Mouse (Mus musculus) T-helper 2 cell (primary cell): ENCODE measurements around the gene Eea1.

Experiments
- in situ Hi-C: fragments of 300-600 bp; cut with MboI, MseI; formaldehyde crosslinking; loops from one replicate; pipeline ENCODE4 v1.15.1; 2025; ENCODE audit warnings: high pct_unique_total_duplicates

Eea1 gene

DNA sequence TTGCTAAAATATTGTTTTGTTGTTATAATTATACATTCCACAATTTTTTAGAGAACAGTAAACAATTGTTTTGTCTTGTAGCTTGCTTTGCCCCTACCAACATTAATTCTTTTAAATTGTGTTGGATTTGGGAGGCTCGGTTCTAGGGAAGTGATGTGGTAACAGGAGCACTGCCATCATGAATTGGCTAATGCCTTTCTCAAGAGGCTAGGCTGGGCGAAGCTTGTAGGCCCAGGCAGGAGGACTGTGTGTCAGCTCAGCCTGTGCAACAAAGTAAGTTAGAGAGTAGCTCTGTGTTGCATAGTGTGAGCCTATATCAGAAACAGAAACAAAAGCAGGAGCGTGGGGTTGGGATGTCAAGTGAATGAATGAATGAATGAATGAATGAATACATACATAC, 9.0 kb downstream of the Eea1 start:
- in situ Hi-C loops, result no loop called here

DNA sequence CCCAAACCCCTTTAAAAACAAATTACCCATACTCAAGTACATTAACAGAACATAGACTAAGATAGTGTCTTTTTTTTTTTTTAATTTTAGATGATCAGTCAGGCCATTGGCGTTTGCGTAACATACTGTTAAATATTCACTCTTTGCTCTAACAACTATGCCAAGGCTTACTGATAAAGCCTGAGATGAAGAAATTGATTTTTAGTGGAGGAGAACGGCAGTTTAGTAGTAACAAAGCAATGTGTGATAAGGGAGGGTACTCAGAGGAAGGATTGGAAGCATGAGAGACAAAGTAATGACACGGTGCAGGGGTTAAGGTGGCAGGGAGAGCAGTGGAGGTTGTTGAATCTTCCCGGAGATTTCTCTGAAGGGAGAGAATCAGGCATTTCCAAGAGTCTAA, 9.7 kb downstream of the Eea1 start:
- in situ Hi-C loops, result no loop called here

DNA sequence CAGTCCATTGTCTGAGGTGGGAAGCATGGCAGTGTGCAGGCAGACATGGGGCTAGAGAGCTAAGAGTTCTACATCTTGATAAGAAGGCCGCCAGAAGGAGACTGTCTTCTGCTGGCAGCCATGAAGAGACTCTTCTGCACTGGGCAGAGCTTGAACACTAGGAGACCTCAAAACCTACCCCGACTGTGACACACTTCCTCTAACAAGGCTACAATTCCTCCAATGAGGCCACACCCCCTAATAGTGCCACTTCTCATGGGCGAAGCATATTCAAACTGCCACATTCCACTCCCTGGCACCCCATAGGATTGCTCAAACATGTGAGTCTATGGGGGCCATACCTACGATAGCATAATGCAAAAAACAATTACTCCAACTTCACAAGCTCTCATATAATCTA, 10.3 kb downstream of the Eea1 start:
- in situ Hi-C loops, result no loop called here

DNA sequence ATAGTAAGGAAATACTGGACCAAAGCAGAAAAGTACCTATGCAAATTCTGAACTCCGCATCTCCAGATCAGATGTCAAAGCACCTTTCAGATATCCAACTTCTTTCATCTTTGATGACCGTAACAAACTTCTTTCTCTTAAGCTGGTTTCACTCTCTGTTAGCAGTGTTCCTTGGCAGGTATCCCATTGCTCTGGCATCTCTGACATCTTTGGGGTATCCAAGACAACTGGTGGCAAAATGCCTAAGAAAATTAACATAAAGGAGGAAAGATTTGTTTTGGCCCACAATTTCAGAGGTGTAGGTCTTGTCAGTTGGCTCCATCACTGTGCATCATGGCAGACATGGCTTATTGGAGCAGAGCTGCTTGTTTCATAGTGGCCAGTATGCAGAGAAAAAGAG, 10.9 kb downstream of the Eea1 start:
- in situ Hi-C loops, result no loop called here

- in situ Hi-C loops, result no loop called here
These were observed 16.2 kb downstream of the Eea1 start for GRCm38 (mm10) chr10:95956629-95957028.

DNA sequence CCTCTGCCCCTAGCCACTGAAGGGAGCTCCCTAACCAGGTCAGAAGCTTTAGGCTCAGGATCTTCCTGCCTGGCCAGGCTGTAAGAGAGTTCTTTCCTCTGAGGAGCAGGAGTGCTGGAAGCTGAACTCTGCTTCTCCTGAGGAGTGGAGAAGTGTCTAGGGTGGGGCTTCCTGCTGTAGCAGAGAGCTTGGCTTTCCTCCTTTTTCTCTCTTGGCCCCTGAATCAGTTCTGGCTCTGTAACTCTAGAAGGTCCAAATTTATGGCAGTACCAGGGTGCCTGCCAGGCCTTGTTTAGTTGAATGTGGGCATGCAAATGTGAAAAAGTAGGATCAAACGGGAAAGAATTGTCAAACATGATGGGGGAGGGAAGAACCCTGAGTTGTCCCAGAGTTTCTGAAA, 17.1 kb downstream of the Eea1 start:
- in situ Hi-C loops, result no loop called here

- in situ Hi-C loops, result loop anchor here (10.0 kb wide), 1 partner anchor 60 kb away; no protein-coding TSS in a partner anchor
These were observed 24.2 kb downstream of the Eea1 start for GRCm38 (mm10) chr10:95964679-95965078.

DNA sequence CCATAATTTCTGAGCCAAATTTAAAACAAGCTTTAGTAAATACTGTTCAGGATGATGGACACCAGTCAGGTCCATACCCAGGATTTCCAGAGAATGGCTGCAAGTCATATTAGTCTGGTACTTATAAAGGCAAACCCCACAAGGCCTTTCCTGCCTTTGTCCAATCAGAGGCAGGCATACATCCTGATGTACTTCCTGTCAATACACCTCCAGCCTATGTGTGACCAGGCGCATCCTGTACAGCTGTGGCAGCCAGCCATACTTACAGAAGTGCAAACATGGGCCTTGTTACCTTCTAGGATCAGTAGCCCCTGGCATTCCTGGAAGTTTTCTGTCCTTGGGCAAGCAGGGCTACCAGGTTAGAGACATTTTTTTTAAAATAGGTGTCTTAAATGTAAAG, 29.2 kb downstream of the Eea1 start:
- in situ Hi-C loops, result loop anchor here (10.0 kb wide), 1 partner anchor 65 kb away; no protein-coding TSS in a partner anchor

DNA sequence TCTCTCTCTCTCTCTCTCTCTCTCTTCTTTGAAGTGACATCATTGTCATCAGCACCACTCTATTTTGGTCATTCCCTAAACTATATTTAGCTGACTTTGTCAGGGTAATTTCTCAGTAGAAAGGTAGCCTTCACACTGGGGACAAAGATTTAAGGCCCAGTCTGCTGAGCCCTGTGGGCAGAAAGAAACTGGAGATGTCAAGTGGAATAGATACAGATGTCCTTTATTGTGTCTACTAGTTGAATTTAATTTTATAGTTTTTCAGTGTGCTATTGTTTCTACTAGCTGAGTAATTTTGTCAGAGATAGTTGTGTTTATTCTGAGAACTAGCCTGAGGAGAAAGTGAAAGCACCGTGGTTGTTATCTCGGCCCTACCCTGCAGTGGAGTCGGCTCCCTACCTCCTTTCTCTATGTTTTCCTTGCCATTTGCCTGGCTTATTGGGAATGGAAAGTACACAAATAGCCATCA, 30.3 kb downstream of the Eea1 start:
- in situ Hi-C loops, result no loop called here

- in situ Hi-C loops, result no loop called here
These were observed 30.9 kb downstream of the Eea1 start for GRCm38 (mm10) chr10:95971341-95971740.

DNA sequence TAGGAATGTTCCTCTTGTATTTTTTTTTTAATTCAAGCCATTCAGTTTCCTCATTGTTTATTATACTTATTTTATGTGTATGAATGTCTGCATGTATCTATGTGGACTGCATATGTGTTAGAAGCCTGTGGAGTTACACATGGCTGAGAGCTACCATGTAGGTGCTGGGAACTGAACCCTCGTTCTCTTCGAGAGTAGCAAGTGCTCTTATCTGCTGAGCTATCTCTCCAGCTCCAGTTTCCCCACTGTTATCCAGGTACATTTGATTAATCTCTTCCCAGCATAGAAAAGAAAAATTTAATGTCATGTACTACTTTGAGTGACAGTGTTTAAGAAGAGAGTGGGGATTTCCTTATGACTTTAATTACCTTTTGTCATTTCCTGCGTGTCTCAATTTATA, 31.5 kb downstream of the Eea1 start:
- in situ Hi-C loops, result no loop called here

- in situ Hi-C loops, result no loop called here
These were observed 34.0 kb downstream of the Eea1 start for GRCm38 (mm10) chr10:95974462-95974861.

GRCm38 (mm10) chr10:95976798-95977197, 36.3 kb downstream of the Eea1 start:
- in situ Hi-C loops, result no loop called here

DNA sequence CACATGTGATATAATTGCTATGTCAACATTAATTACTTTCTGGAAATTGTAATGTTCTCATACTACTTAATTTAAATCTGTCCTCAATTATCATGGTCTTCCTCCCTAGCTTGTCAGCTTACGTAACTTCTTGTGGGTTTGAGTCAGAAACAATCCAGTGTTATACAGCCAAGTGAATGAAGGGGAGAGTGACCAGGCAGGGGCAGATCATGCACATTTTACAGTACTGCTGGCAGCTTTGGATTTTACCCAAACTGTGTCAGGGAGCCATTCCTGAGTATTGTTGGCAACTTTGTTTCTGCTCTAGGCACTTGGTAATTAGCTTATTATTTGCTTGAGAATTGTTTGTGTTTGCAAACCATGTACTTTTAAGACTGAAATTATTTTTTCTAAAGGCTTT, 49.3 kb downstream of the Eea1 start:
- in situ Hi-C loops, result no loop called here

- in situ Hi-C loops, result no loop called here
These were observed 50.7 kb downstream of the Eea1 start for GRCm38 (mm10) chr10:95991176-95991575.

- in situ Hi-C loops, result loop anchor here (25.0 kb wide), 1 partner anchor 464 kb away; no protein-coding TSS in a partner anchor
These were observed 60.5 kb downstream of the Eea1 start for GRCm38 (mm10) chr10:96000904-96001303.

- in situ Hi-C loops, result loop anchor here (25.0 kb wide), 1 partner anchor 478 kb away; no protein-coding TSS in a partner anchor
These were observed 75.3 kb downstream of the Eea1 start for GRCm38 (mm10) chr10:96015738-96016137.

GRCm38 (mm10) chr10:96017418-96017817, 77.0 kb downstream of the Eea1 start:
- in situ Hi-C loops, result loop anchor here (25.0 kb wide), 1 partner anchor 480 kb away; no protein-coding TSS in a partner anchor

DNA sequence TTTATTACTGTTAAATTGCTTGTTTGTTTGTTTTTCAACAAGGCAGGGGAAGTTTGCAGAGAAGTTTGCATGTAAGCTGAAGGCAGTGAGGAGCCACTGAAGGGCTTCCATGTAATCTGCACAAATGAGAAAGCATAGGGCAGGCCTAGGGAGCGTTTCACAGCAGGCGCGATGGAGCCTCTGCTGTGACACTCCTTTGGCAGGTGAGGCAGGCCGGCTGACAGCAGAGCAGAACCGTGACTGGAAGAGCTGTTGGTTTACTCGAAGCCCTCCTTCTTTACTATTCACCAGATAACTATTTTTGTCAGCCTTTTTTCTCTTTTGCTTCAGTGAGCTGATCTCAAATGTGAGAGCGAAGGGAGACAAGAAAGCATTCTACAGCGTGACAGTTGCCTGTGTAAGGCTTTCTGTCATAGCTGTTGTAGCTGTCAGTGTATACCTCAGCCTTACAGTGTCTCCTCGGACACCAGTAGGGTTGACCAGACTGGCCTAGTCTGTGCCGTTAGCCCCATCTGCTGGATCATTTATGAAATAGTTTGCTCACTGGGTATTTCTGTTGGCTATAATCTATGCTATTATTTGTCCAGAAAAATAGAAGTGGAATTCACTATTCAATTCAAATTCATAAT, 93.0 kb downstream of the Eea1 start:
- in situ Hi-C loops, result no loop called here

DNA sequence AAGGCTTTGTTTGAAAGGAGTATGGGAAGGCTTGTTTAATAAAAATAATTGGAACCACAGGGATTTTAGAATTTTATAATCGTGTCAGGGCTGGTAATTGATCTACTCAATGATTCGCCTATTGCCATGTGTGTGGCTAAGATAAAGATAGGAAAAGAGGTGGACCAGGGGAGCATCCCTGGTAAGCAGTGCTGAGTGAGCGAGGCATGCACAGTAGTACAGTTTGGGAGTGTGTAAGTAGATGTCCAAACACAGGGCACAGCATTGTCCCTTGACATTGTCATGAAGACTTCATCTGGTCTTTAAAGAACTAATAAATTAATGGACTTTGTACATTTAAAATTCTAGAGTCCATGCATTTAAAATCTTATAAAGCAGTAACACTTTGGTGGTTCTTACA, 93.7 kb downstream of the Eea1 start:
- in situ Hi-C loops, result no loop called here

GRCm38 (mm10) chr10:96035951-96036350, 95.5 kb downstream of the Eea1 start:
- in situ Hi-C loops, result no loop called here

- in situ Hi-C loops, result no loop called here
These were observed 103.8 kb downstream of the Eea1 start for GRCm38 (mm10) chr10:96044216-96044615.

GRCm38 (mm10) chr10:96047960-96048536, 107.6 kb downstream of the Eea1 start:
- in situ Hi-C loops, result no loop called here
